In genomic region chr11:102609483-102609882, GRCm38 (mm10) we compare ENCODE assay signal across 14 mouse cellular contexts. TPM values are rescaled to one million over a fixed set of nuclear protein-coding genes. Genes with fewer than 3 reads are reported as not detected.
DNase-seq lines count a peak whose midpoint lies in the region; ATAC-seq and TF ChIP-seq lines count a peak whose summit lies in the region.
"Had no signal": no experiment of that assay in that cellular context is flagged by ENCODE, and none has a peak within 500 bp of the region (broad histone marks: within the 10 kb centered on the region; RNA-seq: fewer than 3 reads in every experiment).

No protein-coding gene starts in this region.

- peaks cover 14% of the 10 kb centered on the region; the same call in 1 of the 2 replicates for H3K27me3 ChIP-seq in intestine, embryonic 15.5 days (replicated peaks)
- peaks cover 31% of the 10 kb centered on the region for H3K27me3 ChIP-seq in intestine, postnatal 0 days (replicated peaks; ENCODE audit: control insufficient read depth, insufficient read depth, low read length)
- H3K27me3 ChIP-seq in embryonic facial prominence, embryonic 12.5 days: 0 out of 2 replicates have a peak, but pooled peaks cover under 1% of the 10 kb centered on the region
- no peaks in the 10 kb centered on the region for H3K27me3 ChIP-seq in limb, embryonic 14.5 days (ENCODE audit: control insufficient read depth, insufficient read depth, low read length)

- no peaks in the 10 kb centered on the region for H3K9me3 ChIP-seq in intestine, embryonic 15.5 days
- no peaks in the 10 kb centered on the region for H3K9me3 ChIP-seq in intestine, postnatal 0 days (ENCODE audit: control insufficient read depth)
- no peaks in the 10 kb centered on the region for H3K9me3 ChIP-seq in embryonic facial prominence, embryonic 12.5 days
- H3K9me3 ChIP-seq in limb, embryonic 14.5 days (ENCODE audit: control insufficient read depth, low read length): no peaks in the 10 kb centered on the region

- TF ChIP-seq CTCF in intestine, postnatal 0 days (IDR thresholded peaks at IDR 0.05; ENCODE audit: low read depth): no peak

- no peak overlapping the region for H3K4me3 ChIP-seq in intestine, embryonic 15.5 days (replicated peaks)
- no peak overlapping the region for H3K4me3 ChIP-seq in intestine, postnatal 0 days (ENCODE audit: low read depth, low read length)
- H3K4me3 ChIP-seq in embryonic facial prominence, embryonic 12.5 days: peak overlapping the region; percentile 96
- H3K4me3 ChIP-seq in limb, embryonic 14.5 days (replicated peaks; ENCODE audit: low read length): peak overlapping the region; percentile 97

- H3K4me1 ChIP-seq in intestine, embryonic 15.5 days (replicated peaks): peaks cover 30% of the 10 kb centered on the region
- H3K4me1 ChIP-seq in intestine, postnatal 0 days (replicated peaks; ENCODE audit: control insufficient read depth, insufficient read depth, low read length): no peaks in the 10 kb centered on the region
- H3K4me1 ChIP-seq in embryonic facial prominence, embryonic 12.5 days: peaks cover 38% of the 10 kb centered on the region
- H3K4me1 ChIP-seq in limb, embryonic 14.5 days (ENCODE audit: control insufficient read depth, insufficient read depth, low read length): peaks cover 34% of the 10 kb centered on the region

- TF ChIP-seq POLR2A in limb, embryonic 14.5 days (IDR thresholded peaks at IDR 0.05; ENCODE audit: borderline replicate concordance, extremely low read depth, insufficient read depth, insufficient read length): no peak

- 0 out of 2 replicates have a peak overlapping the region, but pooled peaks have one; percentile 2 for H3K27ac ChIP-seq in intestine, embryonic 15.5 days
- H3K27ac ChIP-seq in intestine, postnatal 0 days (ENCODE audit: low read depth, low read length): no peak overlapping the region
- peak overlapping the region; percentile 100 for H3K27ac ChIP-seq in embryonic facial prominence, embryonic 12.5 days
- H3K27ac ChIP-seq in limb, embryonic 14.5 days (replicated peaks; ENCODE audit: low read depth, low read length): peak overlapping the region; percentile 35
- H3K27ac ChIP-seq: hindbrain, postnatal 0 days had no signal

- ATAC-seq in intestine, embryonic 15.5 days: no peak
- no peak for ATAC-seq in intestine, postnatal 0 days
- no peak for ATAC-seq in embryonic facial prominence, embryonic 12.5 days (ENCODE audit: insufficient number of reproducible peaks, insufficient read depth, low FRiP score, low TSS enrichment)
- no peak for ATAC-seq in limb, embryonic 14.5 days (ENCODE audit: low FRiP score, low read depth)
- ATAC-seq: hindbrain, postnatal 0 days had no signal

- intact Hi-C loops in left cerebral cortex, postnatal 10 days (cut with DNase I): loop anchor here (5.0 kb wide), 1 partner anchor 37 kb away; no protein-coding TSS in a partner anchor
- intact Hi-C loops in left cerebral cortex, postnatal 25 days (cut with DNase I): no loop called here

- no peaks in the 10 kb centered on the region for H3K36me3 ChIP-seq in intestine, embryonic 15.5 days
- no peaks in the 10 kb centered on the region for H3K36me3 ChIP-seq in intestine, postnatal 0 days (ENCODE audit: control insufficient read depth, insufficient read depth)
- H3K36me3 ChIP-seq in embryonic facial prominence, embryonic 12.5 days: peaks cover 7% of the 10 kb centered on the region; the same call in 1 of the 2 replicates
- peaks cover 26% of the 10 kb centered on the region for H3K36me3 ChIP-seq in limb, embryonic 14.5 days (ENCODE audit: control insufficient read depth, insufficient read depth, low read length)

- no peak overlapping the region for H3K4me2 ChIP-seq in intestine, embryonic 15.5 days (replicated peaks)
- H3K4me2 ChIP-seq in intestine, postnatal 0 days (replicated peaks; ENCODE audit: low read depth): no peak overlapping the region
- peak overlapping the region; percentile 79 for H3K4me2 ChIP-seq in embryonic facial prominence, embryonic 12.5 days (replicated peaks)
- H3K4me2 ChIP-seq in limb, embryonic 14.5 days (replicated peaks; ENCODE audit: low read depth, low read length, severe bottlenecking): peak overlapping the region; percentile 80

- no peak overlapping the region for H3K9ac ChIP-seq in intestine, embryonic 15.5 days
- H3K9ac ChIP-seq in intestine, postnatal 0 days (ENCODE audit: low read depth, low read length): no peak overlapping the region
- H3K9ac ChIP-seq in embryonic facial prominence, embryonic 12.5 days: peak overlapping the region; percentile 100; the same call in 1 of the 2 replicates
- H3K9ac ChIP-seq in limb, embryonic 14.5 days (ENCODE audit: low read depth, low read length, severe bottlenecking): peak overlapping the region; percentile 99; the same call in 1 of the 2 replicates

- DNase-seq in embryo, embryonic 10.5 days (ENCODE audit: low spot score): peak; percentile 17
- no peak for DNase-seq in embryo, embryonic 11 days
- no peak for DNase-seq in limb, embryonic 14.5 days (ENCODE audit: low spot score)
- no peak for DNase-seq in left cerebral cortex, postnatal 10 days (ENCODE audit: extremely low spot score in 1 of 2, low spot score in 2 of 2)
- DNase-seq in left cerebral cortex, postnatal 25 days (ENCODE audit: low spot score in 2 of 2): no peak
- DNase-seq: cerebellum, adult 11-12 months; lung, postnatal 14 days had no signal

- 51% methylated on average over 8 of the region's 8 CpGs for WGBS in intestine, embryonic 15.5 days
- WGBS in intestine, postnatal 0 days: 64% methylated on average over 8 of the region's 8 CpGs
- WGBS in embryonic facial prominence, embryonic 12.5 days: 35% methylated on average over 8 of the region's 8 CpGs
- WGBS in limb, embryonic 14.5 days: 47% methylated on average over 8 of the region's 8 CpGs

RNA-seq across cellular contexts. Expression of gene Fzd2, which starts 5.3 kb away (rescaled TPM):
- polyA plus RNA-seq in intestine, embryonic 15.5 days (2015; fragmentation: Nextera tagmentation; extraction: Ambion mirVana): 15.6 and 15.9 TPM in 2 replicates
- polyA plus RNA-seq in intestine, postnatal 0 days (2015; fragmentation: Nextera tagmentation; extraction: Ambion mirVana): 6.0 and 6.2 TPM in 2 replicates
- 93.6 and 97.8 TPM in 2 replicates for polyA plus RNA-seq in embryonic facial prominence, embryonic 12.5 days (2016; fragmentation: Nextera tagmentation; extraction: Ambion mirVana)
- polyA plus RNA-seq in limb, embryonic 14.5 days (2012; rRNA removed): 163 and 258 TPM in 2 replicates
- polyA plus RNA-seq in limb, embryonic 14.5 days (2014; fragmentation: Nextera tagmentation; extraction: Ambion mirVana): 65.5 and 70.7 TPM in 2 replicates
- total RNA-seq in left cerebral cortex, postnatal 10 days (2021): 10 to 100 TPM in 1 of 2 experiments, 1 to 10 TPM in 1; 6.7 to 11.0 TPM
- total RNA-seq in left cerebral cortex, postnatal 25 days (2021): 10 to 100 TPM in 1 of 2 experiments, 1 to 10 TPM in 1; 9.3 to 11.3 TPM

RNA-seq across cellular contexts. Expression of gene Gm11627, which starts 30.2 kb away (rescaled TPM):
- polyA plus RNA-seq in intestine, embryonic 15.5 days (2015; fragmentation: Nextera tagmentation; extraction: Ambion mirVana): 12.0 and 14.5 TPM in 2 replicates
- 11.2 and 12.7 TPM in 2 replicates for polyA plus RNA-seq in intestine, postnatal 0 days (2015; fragmentation: Nextera tagmentation; extraction: Ambion mirVana)
- 11.8 and 12.3 TPM in 2 replicates for polyA plus RNA-seq in embryonic facial prominence, embryonic 12.5 days (2016; fragmentation: Nextera tagmentation; extraction: Ambion mirVana)
- 5.5 and 7.2 TPM in 2 replicates for polyA plus RNA-seq in limb, embryonic 14.5 days (2012; rRNA removed)
- 11.4 and 13.2 TPM in 2 replicates for polyA plus RNA-seq in limb, embryonic 14.5 days (2014; fragmentation: Nextera tagmentation; extraction: Ambion mirVana)
- total RNA-seq in left cerebral cortex, postnatal 10 days (2021): 1 to 10 TPM; 5.4 to 7.1 TPM
- 1 to 10 TPM; 3.8 to 6.0 TPM for total RNA-seq in left cerebral cortex, postnatal 25 days (2021)
- total RNA-seq: hindbrain, postnatal 0 days had no signal

RNA-seq across cellular contexts. Expression of gene Gpatch8, which starts 53.3 kb away (rescaled TPM):
- 41.7 and 43.1 TPM in 2 replicates for polyA plus RNA-seq in intestine, embryonic 15.5 days (2015; fragmentation: Nextera tagmentation; extraction: Ambion mirVana)
- 18.9 and 22.3 TPM in 2 replicates for polyA plus RNA-seq in intestine, postnatal 0 days (2015; fragmentation: Nextera tagmentation; extraction: Ambion mirVana)
- polyA plus RNA-seq in embryonic facial prominence, embryonic 12.5 days (2016; fragmentation: Nextera tagmentation; extraction: Ambion mirVana): 68.7 and 69.1 TPM in 2 replicates
- polyA plus RNA-seq in limb, embryonic 14.5 days (2012; rRNA removed): 38.2 and 41.1 TPM in 2 replicates
- polyA plus RNA-seq in limb, embryonic 14.5 days (2014; fragmentation: Nextera tagmentation; extraction: Ambion mirVana): 43.0 and 54.7 TPM in 2 replicates
- 10 to 100 TPM; 46.0 to 46.8 TPM for total RNA-seq in left cerebral cortex, postnatal 10 days (2021)
- total RNA-seq in left cerebral cortex, postnatal 25 days (2021): 10 to 100 TPM; 46.6 to 55.7 TPM

RNA-seq across cellular contexts. Expression of gene Meioc, which starts 54.0 kb away (rescaled TPM):
- 0.30 and 0.44 TPM in 2 replicates for polyA plus RNA-seq in intestine, embryonic 15.5 days (2015; fragmentation: Nextera tagmentation; extraction: Ambion mirVana)
- polyA plus RNA-seq in intestine, postnatal 0 days (2015; fragmentation: Nextera tagmentation; extraction: Ambion mirVana): 0.09 and 0.14 TPM in 2 replicates
- 0.65 and 1.3 TPM in 2 replicates for polyA plus RNA-seq in embryonic facial prominence, embryonic 12.5 days (2016; fragmentation: Nextera tagmentation; extraction: Ambion mirVana)
- 0.68 and 1.2 TPM in 2 replicates for polyA plus RNA-seq in limb, embryonic 14.5 days (2012; rRNA removed)
- polyA plus RNA-seq in limb, embryonic 14.5 days (2014; fragmentation: Nextera tagmentation; extraction: Ambion mirVana): 0.91 and 1.00 TPM in 2 replicates
- total RNA-seq in left cerebral cortex, postnatal 10 days (2021): not detected
- total RNA-seq in left cerebral cortex, postnatal 25 days (2021): not detected
- total RNA-seq: gastrocnemius, adult 8-10 months; hindbrain, postnatal 0 days; left cerebral cortex, postnatal 36 days had no signal
- polyA plus RNA-seq: large intestine, adult 2 months had no signal

Comparison
In these comparisons a context has a peak if more than half of its experiments do, and no peak if none do; other contexts are left out.
1. H3K4me2 ChIP-seq: peak in embryonic facial prominence, embryonic 12.5 days (single experiment) and limb, embryonic 14.5 days (single experiment); none in intestine, embryonic 15.5 days (single experiment) and intestine, postnatal 0 days (single experiment).
2. H3K4me3 ChIP-seq: peak in embryonic facial prominence, embryonic 12.5 days (single experiment) and limb, embryonic 14.5 days (single experiment); none in intestine, embryonic 15.5 days (single experiment) and intestine, postnatal 0 days (single experiment).
3. H3K9ac ChIP-seq: peak in embryonic facial prominence, embryonic 12.5 days (single experiment) and limb, embryonic 14.5 days (single experiment); none in intestine, embryonic 15.5 days (single experiment) and intestine, postnatal 0 days (single experiment).